Mouse (Mus musculus) limb, embryonic 10.5 days (tissue): ENCODE measurements around the gene Sac3d1. TPM values are rescaled to one million over a fixed set of nuclear protein-coding genes. Genes with fewer than 3 reads are reported as not detected.
A peak's percentile ranks its signal among the peaks of the same experiment; 100 is the strongest.

Experiments
- DNase-seq: peaks from one replicate; pipeline ENCODE4 v3.0.0-alpha.2; 2017; ENCODE audit warnings: low spot score
- H3K27ac ChIP-seq: fragments of 300-500 bp; sonication (generic); 2 replicates; pipeline ENCODE4 v1.5.1; 2016; ENCODE audit warnings: mild to moderate bottlenecking
- H3K27me3 ChIP-seq: fragments of 300-500 bp; sonication (generic); 2 replicates; pipeline ENCODE4 v1.6.1; 2016; ENCODE audit warnings: low read depth, mild to moderate bottlenecking; ENCODE audit not compliant: poor library complexity, severe bottlenecking
- H3K36me3 ChIP-seq: fragments of 300-500 bp; sonication (generic); 2 replicates; pipeline ENCODE4 v1.6.1; 2016; ENCODE audit warnings: mild to moderate bottlenecking, moderate library complexity
- H3K4me1 ChIP-seq: fragments of 300-500 bp; sonication (generic); 2 replicates; pipeline ENCODE4 v1.6.1; 2016
- H3K4me3 ChIP-seq: fragments of 300-500 bp; sonication (generic); 2 replicates; pipeline ENCODE4 v1.5.1; 2016; ENCODE audit warnings: mild to moderate bottlenecking, moderate library complexity
- H3K9me3 ChIP-seq: fragments of 300-500 bp; sonication (generic); replicated peaks from 2 replicates; pipeline ENCODE4 v1.6.1; 2016; ENCODE audit warnings: mild to moderate bottlenecking
- WGBS: fragments of 180-500 bp; shearing (Covaris S2); methylation state at CpG from one replicate; pipeline ENCODE4 v1.1.7; 2016; 5-methylcytosine and 5-hydroxymethylcytosine counted together
- polyA plus RNA-seq: library from polyadenylated mRNA; unstranded; fragments of >200 nt; fragmentation: Nextera tagmentation; extraction: Ambion mirVana; gene quantifications from 2 replicates; pipeline ENCODE4 v1.2.1, GENCODE M21; 2016

The Sac3d1 gene
- polyA plus RNA-seq, 1 experiment from 2014 or later: 65.4 TPM

DNA sequence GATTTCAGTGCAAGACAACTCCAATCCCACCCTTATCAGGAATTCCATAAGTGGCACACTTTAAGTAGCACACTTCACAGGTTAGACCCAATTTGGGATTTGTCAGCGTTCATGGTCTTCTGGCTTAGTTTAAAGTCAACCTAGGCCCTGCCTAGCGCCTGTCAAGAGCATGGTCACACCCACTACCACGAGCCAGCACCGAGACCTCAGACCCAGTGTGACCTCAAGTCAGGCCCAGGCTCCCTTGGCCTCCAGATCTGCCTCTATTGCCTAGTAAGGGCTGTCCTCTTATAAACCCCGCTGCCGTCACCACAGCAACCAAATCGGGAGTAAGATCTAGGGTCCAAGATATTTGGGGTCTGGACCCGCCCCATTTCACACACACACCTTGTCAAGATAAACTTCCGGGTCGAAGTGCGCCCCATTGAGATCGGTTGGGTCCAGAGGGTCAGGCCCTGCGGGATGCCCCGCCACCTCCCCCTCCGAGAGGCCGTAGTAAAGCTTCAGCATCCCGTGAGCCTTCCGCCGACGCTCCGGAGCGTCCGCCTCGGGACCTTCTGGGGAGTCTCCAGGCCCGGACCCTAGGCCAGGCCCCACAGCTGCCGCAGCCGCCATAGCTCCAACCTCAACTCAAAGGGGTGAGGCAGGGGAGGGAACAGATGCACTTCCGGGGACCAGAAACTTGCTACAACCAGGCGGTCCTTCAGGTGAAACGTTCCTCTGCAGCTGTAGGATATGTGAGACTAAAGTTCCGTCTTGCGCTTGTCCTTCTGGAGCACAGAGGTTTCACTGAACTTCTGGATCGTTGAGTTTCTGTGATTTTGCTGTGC is 41.7 kb downstream of the Sac3d1 start, which contains the start of gene Vps51:
Gene Vps51, minus strand, starts transcription at position 668 of the 830 bp plus-strand sequence.
- H3K9me3 ChIP-seq: no peaks in the 10 kb centered on the region
- WGBS: 1% methylated on average over 33 of the region's 33 CpGs
- H3K36me3 ChIP-seq: peaks cover 54% of the 10 kb centered on the region
- H3K4me3 ChIP-seq: peak within 1 kb of the TSS; percentile 78
- H3K27me3 ChIP-seq: no peaks in the 10 kb centered on the region
- DNase-seq: peak; percentile 83
- peaks cover 13% of the 10 kb centered on the region for H3K4me1 ChIP-seq
- peak within 1 kb of the TSS; percentile 92 for H3K27ac ChIP-seq

DNA sequence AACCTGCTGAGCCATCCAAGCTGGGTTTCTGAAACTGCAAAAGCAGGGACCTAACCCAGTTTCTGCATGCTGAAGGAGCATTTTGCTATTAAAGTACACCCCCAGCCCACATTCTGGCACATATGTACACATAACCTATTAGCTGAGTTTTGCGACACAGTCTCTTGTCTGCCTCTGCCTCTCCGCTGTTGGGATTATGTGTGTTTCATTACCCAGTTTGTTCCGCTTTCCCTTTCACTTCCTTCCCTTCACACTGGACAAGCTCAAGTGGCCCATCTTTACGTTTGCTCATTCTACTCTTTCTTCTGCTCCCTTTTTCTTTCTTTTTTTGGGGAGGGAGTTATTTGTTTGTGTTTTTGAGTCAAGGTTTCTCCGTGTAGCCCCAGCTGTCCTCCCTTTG is 44.6 kb downstream of the Sac3d1 start:
- no peak overlapping the region for H3K27ac ChIP-seq
- peaks cover 58% of the 10 kb centered on the region for H3K36me3 ChIP-seq
- no peaks in the 10 kb centered on the region for H3K27me3 ChIP-seq
- H3K9me3 ChIP-seq: no peaks in the 10 kb centered on the region
- H3K4me1 ChIP-seq: peaks cover 13% of the 10 kb centered on the region
- no peak overlapping the region for H3K4me3 ChIP-seq
- WGBS: 94% methylated on average over 5 of the region's 5 CpGs
- DNase-seq: no peak

DNA sequence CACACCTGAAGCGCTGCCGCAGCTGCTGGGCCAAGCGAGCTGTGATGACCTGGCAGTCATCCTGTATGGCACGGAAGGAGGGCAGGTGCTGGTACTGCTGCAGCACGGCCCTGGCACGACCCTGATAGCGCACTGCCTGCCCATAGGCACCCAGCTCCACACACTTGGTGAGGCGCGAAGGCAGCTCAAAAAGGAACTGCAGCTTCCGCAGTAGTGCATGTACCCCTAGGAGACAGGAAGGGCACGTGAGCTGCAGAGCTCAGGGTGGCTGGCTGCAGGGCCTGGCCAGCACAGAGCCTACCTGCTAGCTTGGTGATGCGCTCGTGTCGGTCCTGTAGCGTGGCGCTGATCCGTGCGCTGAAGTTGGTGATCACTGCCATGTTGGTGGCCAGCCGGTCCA is 47.2 kb downstream of the Sac3d1 start:
- peaks cover 63% of the 10 kb centered on the region for H3K36me3 ChIP-seq
- no peak overlapping the region for H3K27ac ChIP-seq
- H3K4me3 ChIP-seq: no peak overlapping the region
- H3K4me1 ChIP-seq: peaks cover 28% of the 10 kb centered on the region
- WGBS: 92% methylated on average over 19 of the region's 19 CpGs
- H3K9me3 ChIP-seq: no peaks in the 10 kb centered on the region
- H3K27me3 ChIP-seq: no peaks in the 10 kb centered on the region
- DNase-seq: no peak

DNA sequence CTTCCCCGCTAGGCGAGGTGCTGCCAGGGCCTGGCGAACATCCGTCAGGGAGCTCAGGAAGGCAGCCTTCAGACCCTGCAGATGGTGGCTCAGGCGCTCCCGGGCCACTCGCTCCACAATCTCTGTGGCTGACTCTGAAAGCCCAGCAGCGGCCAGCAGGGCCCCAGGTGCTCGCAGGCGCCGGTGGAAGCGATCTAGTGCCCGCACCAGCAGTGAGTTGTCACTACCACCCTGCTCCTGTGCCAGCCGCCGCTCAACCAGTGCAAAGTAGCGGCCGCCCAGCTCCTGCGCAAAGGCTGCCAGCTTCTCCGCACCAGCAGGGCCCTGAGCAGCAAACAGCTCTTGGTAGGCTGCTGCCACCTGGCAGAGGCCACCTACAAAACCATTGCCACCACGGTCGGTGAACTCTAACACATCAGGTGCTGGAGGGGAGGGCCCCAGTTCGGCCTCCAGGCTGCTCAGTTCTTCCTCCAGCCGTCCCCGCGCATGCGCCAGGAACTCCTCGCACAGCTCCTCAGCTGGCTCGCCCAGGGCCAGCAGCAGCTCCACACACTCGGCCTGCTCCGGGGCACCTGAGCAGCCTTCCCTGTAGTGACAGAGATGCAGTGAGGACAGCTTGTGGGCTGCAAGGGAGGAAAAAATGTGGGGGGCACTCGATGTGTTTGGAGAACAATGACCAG is 47.7 kb downstream of the Sac3d1 start:
- H3K4me1 ChIP-seq: peaks cover 28% of the 10 kb centered on the region
- peaks cover 63% of the 10 kb centered on the region for H3K36me3 ChIP-seq
- DNase-seq: no peak
- 88% methylated on average over 31 of the region's 31 CpGs for WGBS
- no peak overlapping the region for H3K4me3 ChIP-seq
- no peak overlapping the region for H3K27ac ChIP-seq
- no peaks in the 10 kb centered on the region for H3K27me3 ChIP-seq
- H3K9me3 ChIP-seq: no peaks in the 10 kb centered on the region

DNA sequence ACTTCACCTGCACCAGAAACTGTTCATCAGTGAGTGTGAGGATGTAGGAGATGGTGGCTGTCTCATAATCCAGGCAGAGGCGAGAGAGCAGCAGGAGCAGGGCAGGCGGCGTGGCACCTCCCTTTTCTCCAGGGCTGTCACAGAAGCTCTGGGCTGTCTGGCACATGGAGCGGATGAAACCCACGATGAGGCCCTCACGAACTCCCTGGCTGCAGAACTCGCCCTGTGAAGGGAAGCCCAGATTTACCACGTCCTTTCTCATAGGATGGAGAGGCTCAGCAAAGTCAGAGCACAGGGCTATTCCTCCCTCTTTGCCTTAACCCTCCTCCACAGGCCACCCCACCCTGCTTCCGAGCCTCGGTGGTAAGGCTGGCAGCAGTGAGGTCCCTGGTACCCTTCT is 48.6 kb downstream of the Sac3d1 start:
- no peaks in the 10 kb centered on the region for H3K9me3 ChIP-seq
- WGBS: 88% methylated on average over 10 of the region's 10 CpGs
- peaks cover 58% of the 10 kb centered on the region for H3K36me3 ChIP-seq
- no peak for DNase-seq
- no peak overlapping the region for H3K27ac ChIP-seq
- no peak overlapping the region for H3K4me3 ChIP-seq
- peaks cover 28% of the 10 kb centered on the region for H3K4me1 ChIP-seq
- H3K27me3 ChIP-seq: no peaks in the 10 kb centered on the region

DNA sequence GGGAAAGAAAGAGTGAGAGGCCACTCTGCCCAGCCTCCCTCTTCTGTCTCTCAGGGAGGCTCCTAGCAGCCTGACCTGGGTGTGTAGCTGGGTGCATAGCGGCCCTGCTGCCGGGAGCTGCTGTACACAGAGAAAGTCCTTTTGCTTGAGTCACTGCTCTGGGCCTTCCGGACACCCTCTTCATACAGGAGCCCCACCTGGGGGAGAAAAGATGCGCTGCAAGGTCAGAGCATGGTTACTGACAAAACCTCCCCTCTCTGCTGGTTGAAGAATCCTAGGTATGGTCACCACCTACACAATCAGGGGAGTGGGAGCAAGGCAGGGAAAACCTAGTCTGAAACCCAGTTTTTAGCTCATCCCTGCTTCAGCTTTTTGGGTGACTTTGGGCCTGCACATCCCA is 49.5 kb downstream of the Sac3d1 start:
- Histone ChIP-seq H3K27ac (no peak overlapping the region), H3K27me3 (no peaks in the 10 kb centered on the region), H3K4me1 (peaks cover 28% of the 10 kb centered on the region), H3K36me3 (peaks cover 51% of the 10 kb centered on the region), H3K9me3 (no peaks in the 10 kb centered on the region), H3K4me3 (peak overlapping the region; percentile 69; the same call in 1 of the 2 replicates)
- WGBS: 86% methylated on average over 4 of the region's 4 CpGs
- no peak for DNase-seq

DNA sequence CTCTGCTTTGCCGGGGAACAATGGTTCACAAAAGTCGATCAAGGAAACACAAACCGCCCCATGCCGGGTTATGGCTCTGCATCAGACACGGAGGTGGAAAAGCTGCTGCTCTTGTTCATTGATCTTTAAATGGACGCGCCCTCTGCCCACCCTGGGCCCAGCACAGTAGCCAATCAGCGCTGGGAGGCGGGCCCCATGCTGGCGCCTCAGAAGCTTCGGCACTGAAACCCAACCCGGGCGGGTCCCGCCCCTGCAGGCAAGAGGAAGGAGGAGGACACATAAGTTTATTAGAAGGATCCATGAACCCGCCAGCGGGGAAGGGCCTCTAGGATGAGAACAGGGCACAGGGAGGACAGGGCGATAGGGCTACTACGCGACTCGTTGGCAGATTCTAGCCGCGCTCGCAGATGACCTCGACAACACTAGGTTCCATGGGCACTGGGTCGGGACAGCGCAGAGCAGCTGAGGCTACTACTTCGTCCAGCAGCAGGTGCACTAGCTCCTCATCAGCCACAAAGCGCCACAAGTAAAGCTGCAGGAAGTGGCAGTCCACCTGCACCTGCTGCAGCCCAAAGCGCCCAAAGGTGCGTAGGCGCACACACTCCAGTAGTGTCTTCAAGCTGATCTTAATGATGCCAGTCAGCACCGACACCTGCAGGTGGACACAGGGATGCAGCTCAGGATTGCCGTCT is 50.6 kb downstream of the Sac3d1 start, which contains the start of gene Tm7sf2:
Gene Tm7sf2, minus strand, starts transcription at position 650 of the 692 bp plus-strand sequence.
- H3K9me3 ChIP-seq: no peaks in the 10 kb centered on the region
- 10% methylated on average over 33 of the region's 33 CpGs for WGBS
- peak within 1 kb of the TSS; percentile 85 for H3K27ac ChIP-seq
- H3K27me3 ChIP-seq: no peaks in the 10 kb centered on the region
- H3K36me3 ChIP-seq: peaks cover 49% of the 10 kb centered on the region
- peaks cover 32% of the 10 kb centered on the region for H3K4me1 ChIP-seq
- DNase-seq: peak; percentile 92
- peak within 1 kb of the TSS; percentile 69 for H3K4me3 ChIP-seq

DNA sequence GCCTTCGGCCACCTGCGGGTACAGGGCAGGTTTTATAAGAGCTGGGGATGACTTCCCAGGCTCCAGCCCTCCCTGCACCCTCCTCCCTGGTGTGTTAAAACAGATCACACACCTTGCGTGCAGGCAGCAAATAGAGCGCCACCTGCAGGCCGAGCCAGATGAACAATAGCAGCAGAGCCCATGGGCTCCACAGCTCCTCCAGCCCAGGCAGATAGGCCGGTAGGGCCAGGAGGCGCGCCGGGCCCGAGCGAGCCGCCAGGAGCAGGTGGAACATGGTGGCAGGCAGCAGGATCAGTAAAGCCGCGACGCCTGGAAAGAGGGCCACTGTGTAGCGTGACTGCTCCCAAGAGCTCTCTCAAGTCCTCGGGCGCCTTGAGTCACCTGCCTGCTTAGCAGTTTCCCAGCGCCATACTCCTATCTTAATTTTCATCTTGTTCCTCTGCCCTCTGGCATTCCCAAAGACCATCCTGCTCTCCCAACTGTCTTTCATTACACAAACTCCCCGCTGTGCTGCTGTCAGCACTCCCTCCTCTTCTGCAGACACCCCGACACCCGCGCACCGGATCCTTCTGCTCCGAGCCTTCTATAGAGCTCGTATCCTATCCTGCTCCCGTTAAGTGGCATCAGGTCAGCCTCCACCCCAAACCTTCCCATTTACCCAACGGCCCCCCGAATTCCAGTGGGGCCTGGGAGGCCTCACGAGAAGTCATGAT is 51.3 kb downstream of the Sac3d1 start:
- no peaks in the 10 kb centered on the region for H3K27me3 ChIP-seq
- peaks cover 48% of the 10 kb centered on the region for H3K36me3 ChIP-seq
- peak; percentile 92 for DNase-seq
- H3K4me1 ChIP-seq: peaks cover 39% of the 10 kb centered on the region
- peak overlapping the region; percentile 85 for H3K27ac ChIP-seq
- no peaks in the 10 kb centered on the region for H3K9me3 ChIP-seq
- WGBS: under 1% methylated on average over 30 of the region's 30 CpGs
- peak overlapping the region; percentile 69 for H3K4me3 ChIP-seq

DNA sequence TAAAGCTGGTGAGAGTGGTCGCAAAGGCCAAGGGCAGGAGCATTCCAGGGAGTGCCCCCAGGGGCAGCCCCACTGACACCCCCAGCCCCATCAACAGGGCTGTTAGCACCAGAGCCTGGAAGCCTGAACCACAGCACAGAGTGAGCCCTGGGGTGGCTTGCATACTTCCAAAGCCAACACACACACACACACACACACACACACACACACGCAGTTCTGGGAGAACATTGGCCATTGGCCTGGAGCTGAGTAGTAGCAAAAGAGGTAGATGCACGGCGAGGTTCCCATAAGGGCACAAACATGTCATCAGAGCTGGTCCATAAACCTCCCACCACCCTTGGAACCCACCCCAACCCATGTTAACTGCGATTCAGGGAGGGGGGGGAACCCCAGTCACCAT is 51.9 kb downstream of the Sac3d1 start:
- DNase-seq: no peak
- WGBS: 41% methylated on average over 5 of the region's 5 CpGs
- Histone ChIP-seq H3K4me1 (peaks cover 45% of the 10 kb centered on the region), H3K36me3 (peaks cover 47% of the 10 kb centered on the region), H3K27me3 (no peaks in the 10 kb centered on the region), H3K9me3 (no peaks in the 10 kb centered on the region), H3K4me3 (peak overlapping the region; percentile 69), H3K27ac (peak overlapping the region; percentile 85)

Other genes starting within 250 kb of the Sac3d1 start
- gene Frmd8, start 243.4 kb downstream of the Sac3d1 start, polyA plus RNA-seq: 43.5 and 48.7 TPM in 2 replicates
- gene Slc25a45, start 240.8 kb downstream of the Sac3d1 start, polyA plus RNA-seq: 1.8 TPM in 2 replicates
- 5.2 and 5.9 TPM in 2 replicates for gene Tigd3, start 224.5 kb downstream of the Sac3d1 start, polyA plus RNA-seq
- 223 and 240 TPM in 2 replicates for gene Dpf2, start 205.6 kb downstream of the Sac3d1 start, polyA plus RNA-seq
- gene Cdc42ep2, start 193.8 kb downstream of the Sac3d1 start, polyA plus RNA-seq: 1.3 and 1.7 TPM in 2 replicates
- 125 and 130 TPM in 2 replicates for gene Pola2, start 154.4 kb downstream of the Sac3d1 start, polyA plus RNA-seq
- gene Slc22a20, start 132.5 kb downstream of the Sac3d1 start, polyA plus RNA-seq: not detected in 2 replicates
- gene Capn1, start 102.8 kb downstream of the Sac3d1 start, polyA plus RNA-seq: 2.0 and 2.4 TPM in 2 replicates
- 36.9 and 38.6 TPM in 2 replicates for gene Syvn1, start 72.1 kb downstream of the Sac3d1 start, polyA plus RNA-seq
- 90.3 and 91.4 TPM in 2 replicates for gene Mrpl49, start 60.9 kb downstream of the Sac3d1 start, polyA plus RNA-seq
- 820 and 955 TPM in 2 replicates for gene Fau, start 60.8 kb downstream of the Sac3d1 start, polyA plus RNA-seq
- 35.2 and 36.1 TPM in 2 replicates for gene Znhit2, start 57.5 kb downstream of the Sac3d1 start, polyA plus RNA-seq
- 24.4 and 28.8 TPM in 2 replicates for gene Tm7sf2, start 50.3 kb downstream of the Sac3d1 start, polyA plus RNA-seq
- 62.1 and 75.7 TPM in 2 replicates for gene Vps51, start 41.4 kb downstream of the Sac3d1 start, polyA plus RNA-seq
- gene Tmem262, start 38.6 kb downstream of the Sac3d1 start, polyA plus RNA-seq: not detected in 2 replicates
- gene Gm28374, start 36.4 kb downstream of the Sac3d1 start, polyA plus RNA-seq: 1.3 and 1.6 TPM in 2 replicates
- 74.3 and 85.4 TPM in 2 replicates for gene Zfpl1, start 33.7 kb downstream of the Sac3d1 start, polyA plus RNA-seq
- gene Cdca5, start 33.7 kb downstream of the Sac3d1 start, polyA plus RNA-seq: 70.6 and 76.4 TPM in 2 replicates
- gene AC131692.1, start 24.2 kb downstream of the Sac3d1 start, polyA plus RNA-seq: 0.56 and 0.89 TPM in 2 replicates
- 0.54 and 0.75 TPM in 2 replicates for gene Naaladl1, start 12.9 kb downstream of the Sac3d1 start, polyA plus RNA-seq
- gene Snx15, start 9.7 kb upstream of the Sac3d1 start, polyA plus RNA-seq: 25.7 and 28.7 TPM in 2 replicates
- not detected in 2 replicates for gene Batf2, start 22.3 kb upstream of the Sac3d1 start, polyA plus RNA-seq
- 97.0 and 112 TPM in 2 replicates for gene Arl2, start 22.9 kb upstream of the Sac3d1 start, polyA plus RNA-seq
- gene Majin, start 65.7 kb upstream of the Sac3d1 start, polyA plus RNA-seq: not detected in 2 replicates
- 0.97 and 2.1 TPM in 2 replicates for gene Gpha2, start 107.7 kb upstream of the Sac3d1 start, polyA plus RNA-seq
- 16.6 and 17.2 TPM in 2 replicates for gene Ppp2r5b, start 117.2 kb upstream of the Sac3d1 start, polyA plus RNA-seq
- gene Atg2a, start 123.0 kb upstream of the Sac3d1 start, polyA plus RNA-seq: 11.4 and 13.0 TPM in 2 replicates
- 72.5 and 74.9 TPM in 2 replicates for gene Ehd1, start 158.1 kb upstream of the Sac3d1 start, polyA plus RNA-seq
- 0.15 and 0.38 TPM in 2 replicates for gene Cdc42bpg, start 187.8 kb upstream of the Sac3d1 start, polyA plus RNA-seq
- gene Men1, start 216.3 kb upstream of the Sac3d1 start, polyA plus RNA-seq: 118 and 120 TPM in 2 replicates
- 10.4 and 15.2 TPM in 2 replicates for gene Map4k2, start 222.5 kb upstream of the Sac3d1 start, polyA plus RNA-seq
- gene Sf1, start 245.0 kb upstream of the Sac3d1 start, polyA plus RNA-seq: 193 and 206 TPM in 2 replicates